Mouse (Mus musculus): ENCODE measurements around the gene Mcpt8.
A peak's percentile ranks its signal among the peaks of the same experiment; 100 is the strongest.
"Not testable (repeated sequence)": the region's sequence is repeated elsewhere in the genome, so short reads cannot be mapped to it uniquely, and the experiment has no call there.

Mcpt8 gene

GRCm38 (mm10) chr14:56085167-56085566, at the start of gene Mcpt8:
Gene Mcpt8 (minus strand): TSS chr14:56085273.
- no peak for DNase-seq (ENCODE audit: low read depth, low spot score)

- DNase-seq (ENCODE audit: low read depth, low spot score): peak; percentile 2
Measured at GRCm38 (mm10) chr14:56133675-56134074, 48.6 kb upstream of the Mcpt8 start.

GRCm38 (mm10) chr14:56132508-56132907, 47.4 kb upstream of the Mcpt8 start, which contains the start of gene Gzmd:
Gene Gzmd (minus strand): TSS chr14:56132608.
- DNase-seq (ENCODE audit: low read depth, low spot score): not testable (repeated sequence)

GRCm38 (mm10) chr14:56128341-56128740, 43.3 kb upstream of the Mcpt8 start:
- no peak for DNase-seq (ENCODE audit: low read depth, low spot score)

- DNase-seq (ENCODE audit: low read depth, low spot score): no peak
Measured at GRCm38 (mm10) chr14:56123516-56123915, 38.4 kb upstream of the Mcpt8 start.

GRCm38 (mm10) chr14:56120525-56120924, 35.5 kb upstream of the Mcpt8 start, which contains the start of gene Gzme:
Gene Gzme (minus strand): TSS chr14:56120625.
- no peak for DNase-seq (ENCODE audit: low read depth, low spot score)

- not testable (repeated sequence) for DNase-seq (ENCODE audit: low read depth, low spot score)
Measured at GRCm38 (mm10) chr14:56115531-56116310, 30.6 kb upstream of the Mcpt8 start.

- DNase-seq (ENCODE audit: low read depth, low spot score): no peak
Measured at GRCm38 (mm10) chr14:56105447-56106180, 20.5 kb upstream of the Mcpt8 start.

GRCm38 (mm10) chr14:56105016-56105415, 19.9 kb upstream of the Mcpt8 start:
- no peak for DNase-seq (ENCODE audit: low read depth, low spot score)

GRCm38 (mm10) chr14:56103452-56103851, 18.4 kb upstream of the Mcpt8 start:
- DNase-seq (ENCODE audit: low read depth, low spot score): no peak

GRCm38 (mm10) chr14:56102386-56102785, 17.3 kb upstream of the Mcpt8 start, which contains the start of gene Ctsg:
Gene Ctsg (minus strand): TSS chr14:56102574.
- no peak for DNase-seq (ENCODE audit: low read depth, low spot score)

- DNase-seq (ENCODE audit: low read depth, low spot score): no peak
Measured at GRCm38 (mm10) chr14:56098940-56099339, 13.9 kb upstream of the Mcpt8 start.

- no peak for DNase-seq (ENCODE audit: low read depth, low spot score)
Measured at GRCm38 (mm10) chr14:56097597-56097996, 12.5 kb upstream of the Mcpt8 start.

GRCm38 (mm10) chr14:56093353-56093752, 8.3 kb upstream of the Mcpt8 start:
- DNase-seq (ENCODE audit: low read depth, low spot score): no peak

GRCm38 (mm10) chr14:56086711-56087110, 1.6 kb upstream of the Mcpt8 start:
- no peak for DNase-seq (ENCODE audit: low read depth, low spot score)

GRCm38 (mm10) chr14:56082016-56082415, 3.1 kb downstream of the Mcpt8 start:
- no peak for DNase-seq (ENCODE audit: low read depth, low spot score)

- not testable (repeated sequence) for DNase-seq (ENCODE audit: low read depth, low spot score)
Measured at GRCm38 (mm10) chr14:56062213-56062612, 22.9 kb downstream of the Mcpt8 start, which contains the start of gene Mcpt4. Gene Mcpt4 (minus strand): TSS chr14:56062313.

- DNase-seq (ENCODE audit: low read depth, low spot score): no peak
Measured at GRCm38 (mm10) chr14:56057722-56058121, 27.4 kb downstream of the Mcpt8 start.

- DNase-seq (ENCODE audit: low read depth, low spot score): no peak
Measured at GRCm38 (mm10) chr14:56055408-56055807, 29.7 kb downstream of the Mcpt8 start.

- DNase-seq (ENCODE audit: low read depth, low spot score): not testable (repeated sequence)
Measured at GRCm38 (mm10) chr14:56041792-56042191, 43.3 kb downstream of the Mcpt8 start, which contains the start of gene Mcpt2. Gene Mcpt2 (plus strand): TSS chr14:56042041.

- DNase-seq (ENCODE audit: low read depth, low spot score): no peak
Measured at GRCm38 (mm10) chr14:56034433-56034832, 50.6 kb downstream of the Mcpt8 start.

Measured in retina, postnatal 7 days (tissue).